Mouse (Mus musculus): ENCODE measurements around the gene Rbm42. TPM values are rescaled to one million over a fixed set of nuclear protein-coding genes. Genes with fewer than 3 reads are reported as not detected.

Gene Rbm42
- polyA plus RNA-seq, 2 experiments, result 68.1 to 107 TPM

GRCm38 (mm10) chr7:30618658-30619057 lies 31.5 kb downstream of the Rbm42 start:
- no peaks in the 10 kb centered on the region for H3K27me3 ChIP-seq (ENCODE audit: control insufficient read depth, insufficient read depth, low read length)
- no peak overlapping the region for H3K27ac ChIP-seq (replicated peaks; ENCODE audit: low read depth, low read length)
- no peaks in the 10 kb centered on the region for H3K4me1 ChIP-seq (ENCODE audit: control insufficient read depth, insufficient read depth, low read length)
- no peak overlapping the region for H3K4me3 ChIP-seq (replicated peaks; ENCODE audit: low read length)
- no peak overlapping the region for H3K9ac ChIP-seq (ENCODE audit: low read depth, low read length, severe bottlenecking)
- TF ChIP-seq POLR2A (IDR thresholded peaks at IDR 0.05; ENCODE audit: borderline replicate concordance, extremely low read depth, insufficient read depth, insufficient read length), result no peak
- no peaks in the 10 kb centered on the region for H3K9me3 ChIP-seq (ENCODE audit: control insufficient read depth, low read length)
- H3K36me3 ChIP-seq (ENCODE audit: control insufficient read depth, insufficient read depth, low read length), result peaks cover 62% of the 10 kb centered on the region
- H3K4me2 ChIP-seq (replicated peaks; ENCODE audit: low read depth, low read length, severe bottlenecking), result no peak overlapping the region
- ATAC-seq (ENCODE audit: low FRiP score, low read depth) (no peak), DNase-seq (ENCODE audit: low spot score) (no peak)
- WGBS, result 94% methylated on average over 9 of the region's 9 CpGs

GRCm38 (mm10) chr7:30615049-30615760 lies 34.9 kb downstream of the Rbm42 start:
- TF ChIP-seq POLR2A (IDR thresholded peaks at IDR 0.05; ENCODE audit: borderline replicate concordance, extremely low read depth, insufficient read depth, insufficient read length), result no peak
- peaks cover 40% of the 10 kb centered on the region for H3K36me3 ChIP-seq (ENCODE audit: control insufficient read depth, insufficient read depth, low read length)
- no peaks in the 10 kb centered on the region for H3K9me3 ChIP-seq (ENCODE audit: control insufficient read depth, low read length)
- no peak overlapping the region for H3K9ac ChIP-seq (ENCODE audit: low read depth, low read length, severe bottlenecking)
- 64% methylated on average over 5 of the region's 5 CpGs for WGBS
- no peak overlapping the region for H3K4me2 ChIP-seq (replicated peaks; ENCODE audit: low read depth, low read length, severe bottlenecking)
- DNase-seq (ENCODE audit: low spot score) (no peak), ATAC-seq (ENCODE audit: low FRiP score, low read depth) (no peak)
- H3K4me3 ChIP-seq (replicated peaks; ENCODE audit: low read length), result no peak overlapping the region
- no peak overlapping the region for H3K27ac ChIP-seq (replicated peaks; ENCODE audit: low read depth, low read length)
- no peaks in the 10 kb centered on the region for H3K27me3 ChIP-seq (ENCODE audit: control insufficient read depth, insufficient read depth, low read length)
- H3K4me1 ChIP-seq (ENCODE audit: control insufficient read depth, insufficient read depth, low read length), result no peaks in the 10 kb centered on the region

- Histone ChIP-seq H3K4me3 (replicated peaks; ENCODE audit: low read length) (no peak overlapping the region), H3K4me1 (ENCODE audit: control insufficient read depth, insufficient read depth, low read length) (no peaks in the 10 kb centered on the region), H3K9ac (ENCODE audit: low read depth, low read length, severe bottlenecking) (no peak overlapping the region), H3K9me3 (ENCODE audit: control insufficient read depth, low read length) (no peaks in the 10 kb centered on the region), H3K27me3 (ENCODE audit: control insufficient read depth, insufficient read depth, low read length) (no peaks in the 10 kb centered on the region), H3K27ac (replicated peaks; ENCODE audit: low read depth, low read length) (no peak overlapping the region), H3K36me3 (ENCODE audit: control insufficient read depth, insufficient read depth, low read length) (peaks cover 37% of the 10 kb centered on the region), H3K4me2 (replicated peaks; ENCODE audit: low read depth, low read length, severe bottlenecking) (no peak overlapping the region)
- TF ChIP-seq POLR2A (IDR thresholded peaks at IDR 0.05; ENCODE audit: borderline replicate concordance, extremely low read depth, insufficient read depth, insufficient read length), result no peak
- DNase-seq (ENCODE audit: low spot score) (no peak), ATAC-seq (ENCODE audit: low FRiP score, low read depth) (no peak)
- WGBS, result 82% methylated on average over 2 of the region's 2 CpGs
Measured at GRCm38 (mm10) chr7:30614454-30614853, 35.7 kb downstream of the Rbm42 start.

GRCm38 (mm10) chr7:30613529-30614112 lies 36.5 kb downstream of the Rbm42 start:
- no peak for ATAC-seq (ENCODE audit: low FRiP score, low read depth)
- 21% methylated on average over 14 of the region's 14 CpGs for WGBS
- DNase-seq (ENCODE audit: low spot score), result peak; percentile 34

GRCm38 (mm10) chr7:30612654-30613402 lies 37.3 kb downstream of the Rbm42 start, which contains the start of gene Upk1a:
Upk1a (minus strand) TSS chr7:30612847.
- no peak for TF ChIP-seq POLR2A (IDR thresholded peaks at IDR 0.05; ENCODE audit: borderline replicate concordance, extremely low read depth, insufficient read depth, insufficient read length)
- no peak within 1 kb of the TSS for H3K27ac ChIP-seq (replicated peaks; ENCODE audit: low read depth, low read length)
- ATAC-seq (ENCODE audit: low FRiP score, low read depth), result no peak

More at GRCm38 (mm10) chr7:30613529-30614112, 36.5 kb downstream of the Rbm42 start:
- Histone ChIP-seq H3K4me3 (replicated peaks; ENCODE audit: low read length) (no peak overlapping the region), H3K4me2 (replicated peaks; ENCODE audit: low read depth, low read length, severe bottlenecking) (no peak overlapping the region), H3K27ac (replicated peaks; ENCODE audit: low read depth, low read length) (no peak overlapping the region), H3K9ac (ENCODE audit: low read depth, low read length, severe bottlenecking) (no peak overlapping the region), H3K4me1 (ENCODE audit: control insufficient read depth, insufficient read depth, low read length) (no peaks in the 10 kb centered on the region), H3K36me3 (ENCODE audit: control insufficient read depth, insufficient read depth, low read length) (peaks cover 28% of the 10 kb centered on the region), H3K9me3 (ENCODE audit: control insufficient read depth, low read length) (no peaks in the 10 kb centered on the region), H3K27me3 (ENCODE audit: control insufficient read depth, insufficient read depth, low read length) (no peaks in the 10 kb centered on the region)
- TF ChIP-seq POLR2A (IDR thresholded peaks at IDR 0.05; ENCODE audit: borderline replicate concordance, extremely low read depth, insufficient read depth, insufficient read length), result no peak

More at GRCm38 (mm10) chr7:30612654-30613402, 37.3 kb downstream of the Rbm42 start, which contains the start of gene Upk1a:
- no peak within 1 kb of the TSS for H3K4me3 ChIP-seq (replicated peaks; ENCODE audit: low read length)
- H3K4me2 ChIP-seq (replicated peaks; ENCODE audit: low read depth, low read length, severe bottlenecking), result no peak within 1 kb of the TSS
- no peaks in the 10 kb centered on the region for H3K27me3 ChIP-seq (ENCODE audit: control insufficient read depth, insufficient read depth, low read length)
- no peak within 1 kb of the TSS for H3K9ac ChIP-seq (ENCODE audit: low read depth, low read length, severe bottlenecking)
- H3K36me3 ChIP-seq (ENCODE audit: control insufficient read depth, insufficient read depth, low read length), result peaks cover 21% of the 10 kb centered on the region
- WGBS, result 58% methylated on average over 8 of the region's 8 CpGs
- no peaks in the 10 kb centered on the region for H3K9me3 ChIP-seq (ENCODE audit: control insufficient read depth, low read length)
- DNase-seq (ENCODE audit: low spot score), result no peak
- no peaks in the 10 kb centered on the region for H3K4me1 ChIP-seq (ENCODE audit: control insufficient read depth, insufficient read depth, low read length)
